Mouse (Mus musculus): Measurements from ENCODE around the gene Ppm1b.
A peak's percentile ranks its signal among the peaks of the same experiment; 100 is the strongest.

The Ppm1b gene

DNA sequence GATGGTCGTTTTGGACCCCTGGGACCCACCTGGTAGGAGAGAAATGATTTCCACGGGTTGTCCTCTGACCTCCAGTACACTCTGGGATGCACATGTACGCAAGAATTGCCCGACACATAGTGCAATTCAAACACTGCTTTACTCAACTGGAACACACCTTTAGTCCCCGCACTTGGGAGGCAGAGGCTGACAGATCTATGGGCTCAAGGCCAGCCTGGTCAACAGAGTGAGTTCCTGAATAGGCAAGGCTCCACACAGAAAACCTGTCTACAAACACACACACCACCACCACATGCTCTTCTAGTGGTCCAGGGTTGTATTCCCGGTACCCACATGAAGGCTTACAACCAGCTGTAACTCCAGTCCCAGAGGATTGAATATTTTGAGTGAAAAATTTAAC, 68.6 kb downstream of the Ppm1b start:
- DNase-seq: no peak

GRCm38 (mm10) chr17:85026436-85026835, 69.9 kb downstream of the Ppm1b start:
- no peak for DNase-seq

- no peak for DNase-seq
Observed at GRCm38 (mm10) chr17:85027247-85027646, 70.7 kb downstream of the Ppm1b start.

- DNase-seq: no peak
Observed at GRCm38 (mm10) chr17:85028093-85028739, 71.7 kb downstream of the Ppm1b start, which contains the start of gene Slc3a1. Gene Slc3a1, plus strand, starts transcription at chr17:85028376.

- no peak for DNase-seq
Observed at GRCm38 (mm10) chr17:85028797-85029196, 72.3 kb downstream of the Ppm1b start.

DNA sequence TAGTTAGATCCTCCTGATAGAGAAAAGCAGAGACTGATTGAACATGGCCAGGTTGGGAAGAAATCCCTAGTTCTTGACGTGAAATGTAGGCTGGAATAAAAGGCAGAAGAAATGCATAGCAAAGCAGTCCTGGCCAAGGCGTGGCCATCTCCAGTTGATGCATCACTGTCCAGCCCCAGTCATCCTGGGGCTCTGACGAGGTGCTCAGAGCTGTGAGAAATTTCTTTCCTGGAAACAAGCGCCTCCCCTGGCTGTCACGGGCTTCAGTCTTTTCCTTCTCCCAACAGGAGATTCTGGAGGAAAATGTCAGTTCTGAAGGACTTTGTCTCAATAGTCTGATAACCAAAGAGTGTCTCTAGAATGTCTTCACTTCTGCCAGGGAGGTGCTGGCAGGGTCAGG, 74.1 kb downstream of the Ppm1b start:
- no peak for DNase-seq

GRCm38 (mm10) chr17:85033087-85033486, 76.5 kb downstream of the Ppm1b start:
- no peak for DNase-seq

- peak; percentile 14 for DNase-seq
Observed at GRCm38 (mm10) chr17:85034068-85034467, 77.5 kb downstream of the Ppm1b start.

DNA sequence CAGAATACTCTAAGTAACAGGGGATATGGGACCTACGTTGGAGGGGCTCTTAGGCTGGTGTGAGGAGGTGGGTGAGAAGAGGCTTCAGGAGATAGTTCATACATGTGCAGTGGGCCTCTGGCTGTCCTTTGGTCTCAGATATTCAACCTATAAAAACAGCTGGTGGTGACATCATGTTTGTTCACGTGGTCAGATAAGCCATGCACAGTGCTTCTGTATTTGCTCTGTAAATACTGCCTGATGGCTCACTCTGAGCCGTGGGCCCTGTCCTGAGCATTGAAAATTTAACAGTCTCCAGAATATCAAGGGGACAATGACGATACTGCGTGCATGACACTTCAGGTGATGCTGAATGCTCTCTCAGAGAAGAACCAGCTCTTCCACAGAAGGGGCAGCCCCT, 81.3 kb downstream of the Ppm1b start:
- DNase-seq: no peak

DNA sequence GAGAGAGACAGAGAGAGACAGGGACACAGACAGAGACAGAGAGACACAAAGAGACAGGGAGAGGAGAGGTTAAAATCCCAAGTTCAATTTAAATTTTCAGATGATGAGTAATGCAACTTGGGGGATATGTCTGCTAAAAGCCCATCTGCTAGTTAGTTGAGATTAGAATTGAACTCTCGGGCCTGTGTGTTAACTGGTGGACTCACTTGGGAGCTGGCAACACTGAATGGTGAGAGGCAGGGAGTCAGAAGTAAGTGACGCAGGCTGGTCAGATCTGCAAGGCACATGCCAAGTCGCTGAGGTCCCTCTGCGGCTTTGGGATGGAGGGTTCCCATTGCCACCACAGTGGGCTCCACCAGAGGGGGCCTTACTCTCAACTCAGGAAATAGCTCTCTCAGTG, 81.8 kb downstream of the Ppm1b start:
- no peak for DNase-seq

- no peak for DNase-seq
Observed at GRCm38 (mm10) chr17:85038761-85039160, 82.2 kb downstream of the Ppm1b start.

DNA sequence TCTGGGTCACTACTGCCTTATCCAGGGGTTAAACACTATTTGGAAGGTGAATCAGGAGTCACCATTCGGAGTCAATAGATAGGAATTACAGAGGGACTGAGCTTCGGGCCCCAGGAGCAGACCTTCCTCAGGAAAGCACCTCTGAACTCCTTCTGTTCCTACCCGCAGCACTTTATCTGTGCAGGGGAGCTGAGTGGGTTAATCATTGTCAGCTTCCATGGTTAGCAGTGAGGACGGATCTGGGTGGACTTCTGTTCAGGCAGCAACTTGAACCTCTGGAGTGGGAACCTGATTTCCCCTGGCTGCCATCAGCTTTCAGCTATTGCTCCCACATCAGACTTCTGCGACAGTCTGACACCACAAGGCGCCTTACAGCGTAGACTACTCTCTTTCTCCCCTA, 84.4 kb downstream of the Ppm1b start:
- no peak for DNase-seq

- no peak for DNase-seq
Observed at GRCm38 (mm10) chr17:85042419-85042818, 85.9 kb downstream of the Ppm1b start.

DNA sequence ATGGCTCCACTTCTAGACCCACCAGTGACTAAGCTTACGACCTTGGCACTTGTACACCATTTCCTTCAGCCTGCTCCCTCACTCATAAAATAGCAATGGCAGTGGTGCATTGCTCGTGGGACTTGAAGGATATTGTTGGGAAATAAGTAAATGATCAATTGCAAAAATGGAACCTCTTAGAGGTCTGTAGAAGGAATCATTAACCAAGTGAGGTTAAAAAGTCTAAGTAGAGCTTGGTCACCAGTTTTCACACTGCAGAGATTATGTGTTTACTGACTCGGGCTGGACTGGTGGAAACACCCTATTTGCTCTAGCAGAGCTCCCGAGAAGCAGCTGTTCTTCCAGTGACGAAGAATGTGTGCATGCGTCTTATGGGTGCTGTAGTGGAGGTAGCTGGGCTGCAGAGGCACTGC, 86.9 kb downstream of the Ppm1b start:
- no peak for DNase-seq

- DNase-seq: no peak
Observed at GRCm38 (mm10) chr17:85044466-85044865, 87.9 kb downstream of the Ppm1b start.

- no peak for DNase-seq
Observed at GRCm38 (mm10) chr17:85045160-85045559, 88.6 kb downstream of the Ppm1b start.

- no peak for DNase-seq
Observed at GRCm38 (mm10) chr17:85048379-85048778, 91.8 kb downstream of the Ppm1b start.

GRCm38 (mm10) chr17:85058276-85058675, 101.7 kb downstream of the Ppm1b start:
- DNase-seq: no peak

GRCm38 (mm10) chr17:85059136-85059535, 102.6 kb downstream of the Ppm1b start:
- DNase-seq: no peak

DNA sequence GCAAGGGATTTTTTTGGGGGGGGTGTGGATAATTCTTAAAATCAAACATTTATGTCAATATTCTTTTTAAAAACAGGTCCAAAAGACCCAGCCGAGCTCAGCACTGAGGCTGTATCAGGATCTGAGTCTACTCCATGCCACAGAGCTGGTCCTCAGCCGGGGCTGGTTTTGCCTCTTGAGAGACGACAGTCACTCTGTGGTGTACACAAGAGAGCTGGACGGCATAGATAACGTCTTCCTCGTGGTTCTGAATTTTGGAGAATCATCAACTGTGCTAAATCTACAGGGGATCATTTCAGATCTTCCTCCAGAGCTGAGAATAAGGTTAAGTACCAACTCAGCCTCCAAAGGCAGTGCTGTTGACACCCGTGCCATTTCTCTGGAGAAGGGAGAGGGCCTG, 107.0 kb downstream of the Ppm1b start:
- no peak for DNase-seq

DNA sequence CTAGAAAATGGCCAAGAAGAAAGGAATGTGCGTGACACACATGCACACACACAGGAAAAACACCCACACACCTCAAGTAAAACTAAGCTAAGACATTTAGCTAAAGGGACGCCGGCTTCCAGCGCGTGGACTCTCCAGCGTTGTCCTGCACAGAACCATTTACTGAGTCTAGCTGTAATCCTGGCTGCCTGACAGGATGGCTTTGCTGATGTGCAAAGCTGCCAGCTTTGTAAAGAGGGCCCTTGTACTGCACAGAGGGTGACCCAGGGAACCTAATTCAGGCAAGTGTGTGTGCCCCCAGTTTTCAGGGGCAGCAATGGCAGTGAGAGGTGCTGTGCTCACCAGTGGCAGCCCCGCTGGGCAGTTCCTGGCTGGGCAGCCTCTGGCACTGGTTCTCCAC, 110.8 kb downstream of the Ppm1b start:
- DNase-seq: no peak

- DNase-seq: no peak
Observed at GRCm38 (mm10) chr17:85070658-85071057, 114.1 kb downstream of the Ppm1b start.

- DNase-seq: no peak
Observed at GRCm38 (mm10) chr17:85071088-85071775, 114.7 kb downstream of the Ppm1b start.

DNA sequence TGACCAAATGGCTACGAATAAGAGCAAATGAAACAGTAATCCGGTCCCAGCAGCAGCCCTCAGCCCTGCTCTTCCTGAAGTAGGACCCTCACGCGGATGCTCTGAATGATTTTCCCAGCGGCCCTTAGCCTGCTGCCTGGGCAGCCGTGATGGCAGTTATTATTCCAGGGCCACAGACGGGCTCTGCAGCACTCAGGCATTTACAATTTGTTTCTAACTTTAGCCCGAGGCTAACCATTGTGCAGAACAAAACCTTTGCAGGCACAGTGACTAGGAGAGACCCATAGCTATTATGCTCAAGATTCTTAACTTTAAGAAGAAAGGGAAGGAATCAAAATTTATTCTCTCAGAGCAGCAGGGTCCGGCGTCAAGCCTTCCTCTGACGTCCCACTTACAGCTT, 115.8 kb downstream of the Ppm1b start:
- DNase-seq: no peak

GRCm38 (mm10) chr17:85073214-85073613, 116.7 kb downstream of the Ppm1b start:
- no peak for DNase-seq

Data from right cerebral cortex, postnatal 4 days (tissue).